In the genomic region with DNA sequence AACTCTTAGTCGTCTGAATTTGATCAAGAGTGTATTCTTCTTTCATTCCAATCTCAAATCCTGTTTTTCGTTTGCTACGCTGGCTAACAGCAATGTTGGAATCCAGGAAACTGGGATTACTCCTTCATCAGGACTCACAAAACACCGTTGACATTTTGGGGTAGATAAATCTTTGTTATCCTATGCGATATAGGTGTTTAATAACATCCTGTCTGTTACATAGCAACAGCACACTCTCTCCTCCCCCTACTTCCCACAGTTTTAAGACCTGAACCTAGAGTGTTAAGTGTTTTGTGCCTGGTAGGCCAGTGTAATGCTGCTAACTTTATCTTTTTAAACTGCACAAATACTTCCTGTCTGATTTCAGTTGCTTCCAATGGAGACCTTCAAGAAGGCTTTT, we compare ENCODE assay signal across 18 mouse cellular contexts. TPM values are rescaled to one million over a fixed set of nuclear protein-coding genes. Genes with fewer than 3 reads are reported as not detected.
DNase-seq lines count a peak whose midpoint lies in the region; ATAC-seq and TF ChIP-seq lines count a peak whose summit lies in the region.
"Had no signal": no experiment of that assay in that cellular context is flagged by ENCODE, and none has a peak within 500 bp of the region (broad histone marks: within the 10 kb centered on the region; RNA-seq: fewer than 3 reads in every experiment).

No protein-coding gene starts in this region.

- peak overlapping the region; percentile 66 for H3K27ac ChIP-seq in heart, postnatal 0 days (ENCODE audit: low read depth)
- no peak overlapping the region for H3K27ac ChIP-seq in embryonic facial prominence, embryonic 14.5 days (replicated peaks; ENCODE audit: low read depth, low read length)
- H3K27ac ChIP-seq in limb, embryonic 14.5 days (replicated peaks; ENCODE audit: low read depth, low read length), result no peak overlapping the region
- H3K27ac ChIP-seq: hindbrain, embryonic 14.5 days had no signal

- TF ChIP-seq EP300 in heart, postnatal 0 days (IDR thresholded peaks at IDR 0.05; ENCODE audit: low read depth), result no peak

- H3K9ac ChIP-seq in heart, postnatal 0 days (replicated peaks; ENCODE audit: low read depth, low read length), result no peak overlapping the region
- H3K9ac ChIP-seq in embryonic facial prominence, embryonic 14.5 days (ENCODE audit: low read depth, low read length), result no peak overlapping the region
- H3K9ac ChIP-seq in limb, embryonic 14.5 days (ENCODE audit: low read depth, low read length, severe bottlenecking), result no peak overlapping the region
- H3K9ac ChIP-seq: hindbrain, embryonic 14.5 days had no signal

- TF ChIP-seq CTCF in heart, postnatal 0 days (IDR thresholded peaks at IDR 0.05; ENCODE audit: low read depth), result no peak

- H3K27me3 ChIP-seq in heart, postnatal 0 days (ENCODE audit: control insufficient read depth, insufficient read depth, low read length), result no peaks in the 10 kb centered on the region
- no peaks in the 10 kb centered on the region for H3K27me3 ChIP-seq in embryonic facial prominence, embryonic 14.5 days (replicated peaks; ENCODE audit: control insufficient read depth, insufficient read depth, low read length)
- no peaks in the 10 kb centered on the region for H3K27me3 ChIP-seq in limb, embryonic 14.5 days (ENCODE audit: control insufficient read depth, insufficient read depth, low read length)

- H3K4me2 ChIP-seq in heart, postnatal 0 days (ENCODE audit: low read depth, low read length), result no peak overlapping the region; the same call in 1 of the 2 replicates
- H3K4me2 ChIP-seq in embryonic facial prominence, embryonic 14.5 days (ENCODE audit: low read depth, low read length), result no peak overlapping the region
- no peak overlapping the region for H3K4me2 ChIP-seq in limb, embryonic 14.5 days (replicated peaks; ENCODE audit: low read depth, low read length, severe bottlenecking)
- H3K4me2 ChIP-seq: hindbrain, embryonic 14.5 days had no signal

- peak; percentile 26 for DNase-seq in embryo, embryonic 10 days (ENCODE audit: low spot score)
- no peak for DNase-seq in embryo, embryonic 9.5 days (ENCODE audit: extremely low spot score)
- DNase-seq in heart, postnatal 0 days (ENCODE audit: low spot score), result peak; percentile 56
- DNase-seq in heart, postnatal 36 days, result no peak
- peak; percentile 5 for DNase-seq in embryonic facial prominence, embryonic 14.5 days (ENCODE audit: low spot score)
- DNase-seq in limb, embryonic 14.5 days (ENCODE audit: low spot score), result no peak
- no peak for DNase-seq in cerebellum, adult 9-10 months
- no peak for DNase-seq in frontal cortex, postnatal 10 days (ENCODE audit: low spot score in 2 of 2)
- DNase-seq: adrenal gland, adult 2 months; cerebellum, adult 18-20 months; gastrocnemius, postnatal 36 days; kidney, adult 18-20 months; kidney, postnatal 4 days; lung, adult 2 months; lung, postnatal 4 days; midbrain, embryonic 14.5 days; thymus, postnatal 36 days had no signal

- H3K36me3 ChIP-seq in heart, postnatal 0 days (replicated peaks; ENCODE audit: control insufficient read depth, insufficient read depth, low read length), result 0 out of 2 replicates have a peak, but pooled peaks cover 4% of the 10 kb centered on the region
- H3K36me3 ChIP-seq in embryonic facial prominence, embryonic 14.5 days (ENCODE audit: control insufficient read depth, insufficient read depth, low read length), result no peaks in the 10 kb centered on the region
- H3K36me3 ChIP-seq in limb, embryonic 14.5 days (ENCODE audit: control insufficient read depth, insufficient read depth, low read length), result 0 out of 2 replicates have a peak, but pooled peaks cover 4% of the 10 kb centered on the region

- peaks cover 25% of the 10 kb centered on the region for H3K4me1 ChIP-seq in heart, postnatal 0 days (ENCODE audit: control insufficient read depth, insufficient read depth)
- H3K4me1 ChIP-seq in embryonic facial prominence, embryonic 14.5 days (ENCODE audit: control insufficient read depth, insufficient read depth, low read length), result no peaks in the 10 kb centered on the region; the same call in 1 of the 2 replicates
- peaks cover 5% of the 10 kb centered on the region; the same call in 1 of the 2 replicates for H3K4me1 ChIP-seq in limb, embryonic 14.5 days (ENCODE audit: control insufficient read depth, insufficient read depth, low read length)

- intact Hi-C loops in heart, postnatal 36 days (cut with DNase I), result loop anchor here (10.0 kb wide), 1 partner anchor 276 kb away; no protein-coding TSS in a partner anchor

- peak; percentile 47; the same call in 1 of the 2 replicates for ATAC-seq in heart, postnatal 0 days (ENCODE audit: insufficient read depth, low read depth)
- ATAC-seq in embryonic facial prominence, embryonic 14.5 days (ENCODE audit: low read depth), result no peak
- ATAC-seq in limb, embryonic 14.5 days (ENCODE audit: low FRiP score, low read depth), result peak; percentile 71; the same call in 1 of the 2 replicates

- H3K9me3 ChIP-seq in heart, postnatal 0 days (replicated peaks; ENCODE audit: control insufficient read depth, low read length), result no peaks in the 10 kb centered on the region
- H3K9me3 ChIP-seq in embryonic facial prominence, embryonic 14.5 days (ENCODE audit: control insufficient read depth, low read length), result no peaks in the 10 kb centered on the region
- H3K9me3 ChIP-seq in limb, embryonic 14.5 days (ENCODE audit: control insufficient read depth, low read length), result no peaks in the 10 kb centered on the region

- H3K4me3 ChIP-seq in heart, postnatal 0 days (ENCODE audit: low read depth, low read length), result no peak overlapping the region
- H3K4me3 ChIP-seq in embryonic facial prominence, embryonic 14.5 days (ENCODE audit: low read depth, low read length), result no peak overlapping the region
- H3K4me3 ChIP-seq in limb, embryonic 14.5 days (replicated peaks; ENCODE audit: low read length), result no peak overlapping the region

- 9% methylated on average over 5 of the region's 5 CpGs for WGBS in heart, postnatal 0 days
- WGBS in embryonic facial prominence, embryonic 14.5 days, result 46% methylated on average over 5 of the region's 5 CpGs
- WGBS in limb, embryonic 14.5 days, result 20% methylated on average over 5 of the region's 5 CpGs

- TF ChIP-seq POLR2A in limb, embryonic 14.5 days (IDR thresholded peaks at IDR 0.05; ENCODE audit: borderline replicate concordance, extremely low read depth, insufficient read depth, insufficient read length), result no peak

RNA-seq across cellular contexts. Expression of gene Homer1, which starts 39.0 kb away (rescaled TPM):
- 71.9 and 84.9 TPM in 2 replicates for total RNA-seq in heart, postnatal 0 days (2014; rRNA removed; ENCODE audit: low replicate concordance)
- 13.3 and 14.8 TPM in 2 replicates for polyA plus RNA-seq in heart, postnatal 0 days (2015; fragmentation: Nextera tagmentation; extraction: Ambion mirVana)
- 10 to 100 TPM; 49.5 to 66.8 TPM for total RNA-seq in heart, postnatal 36 days (2021)
- 8.7 and 9.1 TPM in 2 replicates for polyA plus RNA-seq in embryonic facial prominence, embryonic 14.5 days (2014; fragmentation: Nextera tagmentation; extraction: Ambion mirVana)
- polyA plus RNA-seq in limb, embryonic 14.5 days (2012; rRNA removed), result 8.0 and 8.6 TPM in 2 replicates
- polyA plus RNA-seq in limb, embryonic 14.5 days (2014; fragmentation: Nextera tagmentation; extraction: Ambion mirVana), result 6.9 and 7.7 TPM in 2 replicates

Comparison
In these comparisons a context has a peak if more than half of its experiments do, and no peak if none do; other contexts are left out.
1. DNase-seq: peak in embryo, embryonic 10 days (single experiment), heart, postnatal 0 days (single experiment) and embryonic facial prominence, embryonic 14.5 days (single experiment); none in embryo, embryonic 9.5 days (single experiment), heart, postnatal 36 days (0 of 2), limb, embryonic 14.5 days (single experiment), cerebellum, adult 9-10 months (single experiment) and frontal cortex, postnatal 10 days (0 of 2).